Mouse (Mus musculus) stomach, postnatal 0 days (tissue): Measurements from ENCODE around the gene Klhl42.
A peak's percentile ranks its signal among the peaks of the same experiment; 100 is the strongest.

Source experiments
- CTCF ChIP-seq: IDR thresholded peaks from 2 replicates; pipeline ENCODE4 v1.5.1; 2016; ENCODE audit warnings: antibody characterized with exemption, low read depth, mild to moderate bottlenecking, moderate library complexity
- EP300 ChIP-seq: optimal IDR thresholded peaks from 2 replicates; pipeline ENCODE3; 2016; ENCODE audit warnings: antibody characterized with exemption

- TF ChIP-seq CTCF (0 out of 2 replicates have a peak, but pooled peaks have one; percentile 19), EP300 (no peak)
Measured at GRCm38 (mm10) chr6:147145277-147145676, 54.1 kb downstream of the Klhl42 start.
